Mouse (Mus musculus) forebrain, embryonic 10.5 days (tissue): ENCODE data around the gene Ngf. TPM values are rescaled to one million over a fixed set of nuclear protein-coding genes. Genes with fewer than 3 reads are reported as not detected.
A peak's percentile ranks its signal among the peaks of the same experiment; 100 is the strongest.

Source experiments
- DNase-seq: peaks from one replicate; pipeline ENCODE4 v3.0.0-alpha.2; 2017; ENCODE audit warnings: low spot score; ENCODE audit errors: extremely low spot score
- H3K27ac ChIP-seq: fragments of 300-500 bp; sonication (generic); 2 replicates; pipeline ENCODE4 v1.5.1; 2016; ENCODE audit warnings: mild to moderate bottlenecking
- H3K27me3 ChIP-seq: fragments of 300-500 bp; sonication (generic); 2 replicates; pipeline ENCODE4 v1.6.1; 2016; ENCODE audit warnings: mild to moderate bottlenecking; ENCODE audit not compliant: poor library complexity, severe bottlenecking
- H3K36me3 ChIP-seq: fragments of 300-500 bp; sonication (generic); replicated peaks from 2 replicates; pipeline ENCODE4 v1.6.1; 2016; ENCODE audit warnings: mild to moderate bottlenecking, moderate library complexity
- H3K4me1 ChIP-seq: fragments of 300-500 bp; sonication (generic); 2 replicates; pipeline ENCODE4 v1.6.1; 2016
- H3K4me3 ChIP-seq: fragments of 300-500 bp; sonication (generic); 2 replicates; pipeline ENCODE4 v1.5.1; 2016; ENCODE audit warnings: mild to moderate bottlenecking, moderate library complexity
- H3K9me3 ChIP-seq: fragments of 300-500 bp; sonication (generic); 2 replicates; pipeline ENCODE4 v1.6.1; 2016; ENCODE audit warnings: mild to moderate bottlenecking, moderate library complexity
- WGBS: fragments of 180-500 bp; shearing (Covaris S2); methylation state at CpG from one replicate; pipeline ENCODE4 v1.1.7; 2016; 5-methylcytosine and 5-hydroxymethylcytosine counted together
- polyA plus RNA-seq: library from polyadenylated mRNA; unstranded; fragments of >200 nt; fragmentation: Nextera tagmentation; extraction: Ambion mirVana; gene quantifications from 2 replicates; pipeline ENCODE4 v1.2.1, GENCODE M21; 2016

The Ngf gene
- polyA plus RNA-seq = 0.17 and 0.31 TPM in 2 replicates

GRCm38 (mm10) chr3:102469713-102470448 lies at the start of gene Ngf:
Ngf (plus strand) TSS chr3:102469919.
- no peak within 1 kb of the TSS for H3K27ac ChIP-seq
- WGBS = 1% methylated on average over 43 of the region's 43 CpGs
- no peaks in the 10 kb centered on the region for H3K36me3 ChIP-seq
- H3K4me3 ChIP-seq = peak within 1 kb of the TSS; percentile 57
- H3K4me1 ChIP-seq = peaks cover 15% of the 10 kb centered on the region
- H3K9me3 ChIP-seq = no peaks in the 10 kb centered on the region
- H3K27me3 ChIP-seq = peaks cover 63% of the 10 kb centered on the region
- DNase-seq = peak; percentile 23

DNA sequence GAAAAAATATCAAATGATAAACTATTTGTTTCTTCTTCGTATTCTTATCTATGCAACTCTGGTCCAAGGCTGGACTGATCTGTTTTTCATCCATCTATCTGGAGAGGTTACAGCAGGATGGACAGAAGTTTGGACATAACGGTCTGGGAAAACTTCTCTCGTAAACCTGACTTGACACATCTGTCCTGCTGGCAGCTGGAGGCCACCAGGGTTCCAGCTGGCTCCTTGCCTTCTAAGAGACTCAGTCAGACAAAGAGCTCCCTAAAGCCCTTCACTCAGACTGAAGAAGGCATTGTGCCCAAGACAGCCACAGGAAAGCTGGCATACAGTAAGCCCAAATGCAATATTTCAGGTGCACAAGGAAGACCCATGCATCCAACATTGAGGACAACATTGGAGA lies 24.2 kb upstream of the Ngf start:
- no peaks in the 10 kb centered on the region for H3K27me3 ChIP-seq
- H3K4me1 ChIP-seq = no peaks in the 10 kb centered on the region
- no peaks in the 10 kb centered on the region for H3K36me3 ChIP-seq
- no peak overlapping the region for H3K27ac ChIP-seq
- WGBS = 93% methylated on average over 3 of the region's 3 CpGs
- no peaks in the 10 kb centered on the region; the same call in 1 of the 2 replicates for H3K9me3 ChIP-seq
- no peak overlapping the region for H3K4me3 ChIP-seq
- no peak for DNase-seq

DNA sequence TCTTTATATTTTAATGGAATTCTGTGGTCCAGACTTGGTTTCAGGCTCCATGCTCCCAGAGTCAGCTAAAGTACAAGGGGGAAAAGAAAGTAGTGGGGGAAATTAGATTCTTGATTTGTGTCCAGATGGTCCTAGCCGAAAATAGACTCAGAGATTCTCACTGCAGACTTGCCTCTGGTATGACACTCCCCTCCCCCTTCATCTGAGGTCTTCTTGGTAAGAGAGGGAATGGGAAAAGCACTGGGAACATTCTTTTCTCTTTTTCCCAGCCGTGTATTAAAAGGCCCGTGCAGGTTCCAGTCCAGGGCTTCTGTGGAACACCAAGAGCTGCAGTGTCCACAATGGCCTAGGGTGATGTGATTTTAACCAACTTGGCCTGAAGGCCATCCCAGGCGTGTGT lies 23.0 kb upstream of the Ngf start:
- no peak for DNase-seq
- Histone ChIP-seq H3K27ac (no peak overlapping the region), H3K9me3 (no peaks in the 10 kb centered on the region; the same call in 1 of the 2 replicates), H3K4me3 (no peak overlapping the region), H3K4me1 (no peaks in the 10 kb centered on the region), H3K27me3 (no peaks in the 10 kb centered on the region), H3K36me3 (no peaks in the 10 kb centered on the region)
- WGBS = 88% methylated on average over 4 of the region's 4 CpGs

DNA sequence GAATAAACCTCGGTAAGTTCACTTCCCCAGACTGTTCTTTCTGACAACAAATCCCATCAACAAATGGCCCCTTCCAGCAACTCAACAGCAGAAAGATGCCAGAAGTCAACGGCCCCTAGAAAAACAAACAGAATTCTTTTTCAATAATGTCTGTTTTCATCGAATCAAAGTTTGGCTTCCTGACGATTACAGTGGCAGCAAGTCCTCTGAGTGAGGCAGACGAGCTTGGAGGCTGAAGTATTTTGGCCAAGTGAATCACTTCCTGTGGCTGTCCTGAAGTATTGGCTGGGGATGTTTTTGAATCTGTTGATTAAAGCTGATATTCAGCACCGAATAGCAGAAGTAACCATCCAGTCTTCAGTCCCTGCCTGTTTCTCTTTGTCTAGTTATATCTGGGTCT lies 15.2 kb upstream of the Ngf start:
- no peaks in the 10 kb centered on the region for H3K36me3 ChIP-seq
- no peak overlapping the region for H3K27ac ChIP-seq
- no peaks in the 10 kb centered on the region for H3K9me3 ChIP-seq
- no peak overlapping the region for H3K4me3 ChIP-seq
- no peaks in the 10 kb centered on the region for H3K27me3 ChIP-seq
- 88% methylated on average over 6 of the region's 6 CpGs for WGBS
- H3K4me1 ChIP-seq = no peaks in the 10 kb centered on the region
- DNase-seq = no peak

GRCm38 (mm10) chr3:102460528-102460927 lies 9.2 kb upstream of the Ngf start:
- Histone ChIP-seq H3K4me3 (no peak overlapping the region), H3K36me3 (no peaks in the 10 kb centered on the region), H3K4me1 (no peaks in the 10 kb centered on the region), H3K27ac (no peak overlapping the region), H3K9me3 (no peaks in the 10 kb centered on the region), H3K27me3 (no peaks in the 10 kb centered on the region)
- no peak for DNase-seq
- WGBS = 87% methylated on average over 5 of the region's 5 CpGs

DNA sequence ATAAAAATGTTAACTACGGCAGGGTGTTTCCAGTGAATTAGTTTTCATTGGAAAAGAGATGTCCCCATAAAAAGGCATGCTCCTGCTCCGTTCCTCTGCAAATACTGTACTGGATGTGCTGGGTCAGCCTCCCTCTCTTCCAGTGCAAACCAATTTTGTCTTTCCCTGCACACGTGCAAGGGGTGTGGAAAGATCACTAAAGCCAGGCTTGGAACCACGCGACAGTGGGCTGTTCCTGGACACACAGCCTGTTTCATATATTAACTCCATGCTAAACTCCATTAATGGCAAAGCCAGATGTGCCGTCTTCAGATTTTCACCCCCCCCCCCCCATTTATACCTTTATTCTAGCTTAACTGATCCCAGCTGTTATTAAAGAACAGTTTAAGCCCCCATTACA lies 8.7 kb upstream of the Ngf start:
- Histone ChIP-seq H3K4me3 (no peak overlapping the region), H3K36me3 (no peaks in the 10 kb centered on the region), H3K27ac (no peak overlapping the region), H3K9me3 (no peaks in the 10 kb centered on the region), H3K27me3 (no peaks in the 10 kb centered on the region), H3K4me1 (no peaks in the 10 kb centered on the region)
- no peak for DNase-seq
- 85% methylated on average over 6 of the region's 6 CpGs for WGBS

DNA sequence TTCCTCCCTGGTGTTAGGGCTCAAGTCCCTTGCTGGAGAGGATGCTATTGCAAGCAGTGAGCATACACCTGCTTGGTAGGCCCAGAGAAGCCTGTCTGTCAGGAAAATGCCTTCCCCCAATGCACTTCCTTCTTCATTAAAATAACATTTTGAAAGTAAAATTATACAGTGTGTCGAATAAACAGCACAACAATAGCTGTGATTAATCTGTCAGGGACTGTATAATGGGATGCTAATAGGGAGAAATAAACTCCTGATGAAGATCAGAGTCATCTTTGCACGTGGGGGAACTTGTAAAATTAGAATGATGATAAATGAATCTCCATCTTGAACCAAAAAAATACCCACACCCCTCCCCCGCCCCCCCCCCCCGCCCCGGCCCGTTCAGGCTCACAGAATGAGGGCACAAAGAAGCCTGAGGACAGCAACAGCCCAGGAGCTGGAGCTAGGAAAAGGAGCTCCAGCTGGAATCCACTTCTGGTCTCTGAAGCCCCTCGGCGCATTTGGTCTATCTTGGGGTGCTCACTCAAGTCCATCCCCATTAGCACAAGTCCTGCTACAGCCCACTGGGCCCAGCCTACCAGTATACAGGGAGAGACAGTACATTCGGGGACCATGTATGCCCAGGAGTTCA lies 6.9 kb upstream of the Ngf start:
- Histone ChIP-seq H3K4me1 (no peaks in the 10 kb centered on the region), H3K27ac (no peak overlapping the region), H3K36me3 (no peaks in the 10 kb centered on the region), H3K27me3 (peaks cover 8% of the 10 kb centered on the region), H3K9me3 (no peaks in the 10 kb centered on the region), H3K4me3 (no peak overlapping the region)
- DNase-seq = no peak
- WGBS = 60% methylated on average over 9 of the region's 9 CpGs

DNA sequence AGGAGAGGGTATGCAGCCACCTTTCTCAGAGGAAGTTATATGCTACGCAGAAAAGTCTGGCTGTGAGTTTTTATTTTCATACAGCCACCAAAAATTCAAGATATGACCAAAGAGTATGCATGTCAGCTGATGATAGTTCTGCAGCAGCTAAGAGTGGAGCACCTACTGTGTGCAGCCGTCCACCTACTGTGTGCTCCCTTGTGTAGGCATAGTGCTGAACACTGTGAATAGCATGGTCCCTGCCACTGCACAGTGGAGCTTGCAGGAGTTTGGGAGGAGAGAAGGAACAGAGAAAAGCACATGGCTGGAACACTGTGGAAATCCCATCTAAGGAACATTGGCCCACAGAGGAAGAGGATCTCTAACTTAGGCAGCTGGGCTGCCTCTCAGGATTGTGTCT lies 6.4 kb upstream of the Ngf start:
- no peaks in the 10 kb centered on the region for H3K36me3 ChIP-seq
- WGBS = 88% methylated on average over 2 of the region's 2 CpGs
- H3K4me1 ChIP-seq = no peaks in the 10 kb centered on the region
- DNase-seq = no peak
- H3K27ac ChIP-seq = no peak overlapping the region
- H3K27me3 ChIP-seq = peaks cover 13% of the 10 kb centered on the region
- H3K4me3 ChIP-seq = no peak overlapping the region
- H3K9me3 ChIP-seq = no peaks in the 10 kb centered on the region

- no peaks in the 10 kb centered on the region for H3K36me3 ChIP-seq
These were observed 3.1 kb upstream of the Ngf start for GRCm38 (mm10) chr3:102466587-102466986.

GRCm38 (mm10) chr3:102467121-102467520 lies 2.6 kb upstream of the Ngf start:
- no peak for DNase-seq

More at GRCm38 (mm10) chr3:102466587-102466986, 3.1 kb upstream of the Ngf start:
- Histone ChIP-seq H3K9me3 (no peaks in the 10 kb centered on the region), H3K4me3 (no peak overlapping the region), H3K27me3 (peaks cover 46% of the 10 kb centered on the region), H3K27ac (no peak overlapping the region), H3K4me1 (peaks cover 13% of the 10 kb centered on the region)
- 18% methylated on average over 3 of the region's 3 CpGs for WGBS
- peak; percentile 64 for DNase-seq

DNA sequence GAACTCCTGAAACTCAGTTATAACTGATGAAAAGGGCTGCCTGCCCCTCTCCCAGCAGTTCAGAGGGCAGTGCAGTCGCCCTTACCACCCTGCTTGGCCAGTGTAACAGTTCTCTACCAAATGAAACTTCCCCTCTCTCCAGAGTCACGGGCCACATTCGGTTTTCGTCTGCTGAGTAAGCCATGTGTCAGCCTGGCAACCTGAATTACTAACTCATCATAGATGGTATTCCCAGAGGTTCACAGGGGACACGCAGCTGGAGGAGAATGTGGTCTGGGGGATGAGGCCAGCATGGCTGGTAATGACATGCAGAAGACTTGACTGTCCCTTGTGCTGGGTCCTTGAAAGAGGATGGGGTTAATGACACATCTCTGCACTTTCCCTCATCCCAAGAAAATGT lies 1.5 kb downstream of the Ngf start:
- H3K27ac ChIP-seq = no peak overlapping the region
- H3K4me1 ChIP-seq = peaks cover 15% of the 10 kb centered on the region
- no peaks in the 10 kb centered on the region for H3K9me3 ChIP-seq
- DNase-seq = no peak
- peaks cover 63% of the 10 kb centered on the region for H3K27me3 ChIP-seq
- 74% methylated on average over 5 of the region's 5 CpGs for WGBS
- no peak overlapping the region for H3K4me3 ChIP-seq
- H3K36me3 ChIP-seq = no peaks in the 10 kb centered on the region

More at GRCm38 (mm10) chr3:102467121-102467520, 2.6 kb upstream of the Ngf start:
- H3K4me3 ChIP-seq = no peak overlapping the region
- H3K36me3 ChIP-seq = no peaks in the 10 kb centered on the region
- H3K9me3 ChIP-seq = no peaks in the 10 kb centered on the region
- 77% methylated on average over 8 of the region's 8 CpGs for WGBS
- no peak overlapping the region for H3K27ac ChIP-seq
- peaks cover 51% of the 10 kb centered on the region for H3K27me3 ChIP-seq
- peaks cover 15% of the 10 kb centered on the region for H3K4me1 ChIP-seq

GRCm38 (mm10) chr3:102471799-102472198 lies 2.1 kb downstream of the Ngf start:
- Histone ChIP-seq H3K27me3 (peaks cover 63% of the 10 kb centered on the region), H3K4me1 (peaks cover 15% of the 10 kb centered on the region), H3K9me3 (no peaks in the 10 kb centered on the region), H3K4me3 (no peak overlapping the region), H3K36me3 (no peaks in the 10 kb centered on the region), H3K27ac (no peak overlapping the region)
- DNase-seq = no peak
- 60% methylated on average over 5 of the region's 5 CpGs for WGBS
